In genomic region chr9:40235220-40235619, GRCm38 (mm10) we compare ENCODE assay signal across 30 mouse cellular contexts. TPM values are rescaled to one million over a fixed set of nuclear protein-coding genes. Genes with fewer than 3 reads are reported as not detected.
A peak's percentile ranks its signal among the peaks of the same experiment; 100 is the strongest.
DNase-seq lines count a peak whose midpoint lies in the region; ATAC-seq and TF ChIP-seq lines count a peak whose summit lies in the region.
"Had no signal": no experiment of that assay in that cellular context is flagged by ENCODE, and none has a peak within 500 bp of the region (broad histone marks: within the 10 kb centered on the region; RNA-seq: fewer than 3 reads in every experiment).

No protein-coding gene starts in this region.

- TF ChIP-seq CTCF in ES-Bruce4 (IDR thresholded peaks at IDR 0.05; ENCODE audit: low read depth, low read length), result no peak

- no peaks in the 10 kb centered on the region for H3K9me3 ChIP-seq in hindbrain, embryonic 13.5 days
- no peaks in the 10 kb centered on the region for H3K9me3 ChIP-seq in hindbrain, embryonic 11.5 days (ENCODE audit: control insufficient read depth, low read length)
- peaks cover 3% of the 10 kb centered on the region; the same call in 1 of the 2 replicates for H3K9me3 ChIP-seq in neural tube, embryonic 13.5 days
- H3K9me3 ChIP-seq in neural tube, embryonic 15.5 days (replicated peaks), result no peaks in the 10 kb centered on the region
- peaks cover 4% of the 10 kb centered on the region; the same call in 1 of the 2 replicates for H3K9me3 ChIP-seq in ES-Bruce4 (replicated peaks; ENCODE audit: control insufficient read depth, insufficient read depth, low read length, poor library complexity, severe bottlenecking)
- H3K9me3 ChIP-seq: embryonic facial prominence, embryonic 13.5 days; embryonic facial prominence, embryonic 15.5 days; forebrain, embryonic 12.5 days had no signal

- WGBS in hindbrain, embryonic 13.5 days, result 86% methylated on average over 7 of the region's 7 CpGs
- 85% methylated on average over 7 of the region's 7 CpGs for WGBS in hindbrain, embryonic 11.5 days
- 85% methylated on average over 7 of the region's 7 CpGs for WGBS in neural tube, embryonic 13.5 days
- 86% methylated on average over 7 of the region's 7 CpGs for WGBS in neural tube, embryonic 15.5 days

- H3K4me1 ChIP-seq in hindbrain, embryonic 13.5 days (replicated peaks), result peaks cover 8% of the 10 kb centered on the region
- no peaks in the 10 kb centered on the region for H3K4me1 ChIP-seq in hindbrain, embryonic 11.5 days (replicated peaks; ENCODE audit: control insufficient read depth, insufficient read depth, low read length)
- H3K4me1 ChIP-seq in neural tube, embryonic 13.5 days (replicated peaks), result peaks cover 11% of the 10 kb centered on the region; the same call in 1 of the 2 replicates
- H3K4me1 ChIP-seq in neural tube, embryonic 15.5 days, result 0 out of 2 replicates have a peak, but pooled peaks cover 3% of the 10 kb centered on the region
- no peaks in the 10 kb centered on the region for H3K4me1 ChIP-seq in ES-Bruce4 (ENCODE audit: control insufficient read depth, insufficient read depth, low read length)
- H3K4me1 ChIP-seq: embryonic facial prominence, embryonic 15.5 days; forebrain, embryonic 10.5 days; forebrain, embryonic 12.5 days had no signal

- no peak for ATAC-seq in hindbrain, embryonic 13.5 days (ENCODE audit: low FRiP score)
- ATAC-seq in hindbrain, embryonic 11.5 days (ENCODE audit: low FRiP score), result no peak
- no peak for ATAC-seq in neural tube, embryonic 13.5 days (ENCODE audit: low read depth)
- ATAC-seq in neural tube, embryonic 15.5 days (ENCODE audit: low FRiP score), result no peak
- ATAC-seq: forebrain, embryonic 14.5 days; forebrain, embryonic 16.5 days had no signal

- H3K4me2 ChIP-seq in hindbrain, embryonic 13.5 days, result no peak overlapping the region
- no peak overlapping the region for H3K4me2 ChIP-seq in hindbrain, embryonic 11.5 days (replicated peaks; ENCODE audit: low read depth, low read length)
- no peak overlapping the region for H3K4me2 ChIP-seq in neural tube, embryonic 13.5 days
- H3K4me2 ChIP-seq in neural tube, embryonic 15.5 days, result no peak overlapping the region
- H3K4me2 ChIP-seq: embryonic facial prominence, embryonic 13.5 days; embryonic facial prominence, embryonic 15.5 days; forebrain, embryonic 12.5 days had no signal

- H3K27ac ChIP-seq in hindbrain, embryonic 13.5 days, result peak overlapping the region; percentile 19; the same call in 1 of the 2 replicates
- H3K27ac ChIP-seq in hindbrain, embryonic 11.5 days (ENCODE audit: low read depth, low read length), result no peak overlapping the region
- H3K27ac ChIP-seq in neural tube, embryonic 13.5 days (replicated peaks), result no peak overlapping the region
- no peak overlapping the region for H3K27ac ChIP-seq in neural tube, embryonic 15.5 days (replicated peaks)
- 0 out of 2 replicates have a peak overlapping the region, but pooled peaks have one; percentile 25 for H3K27ac ChIP-seq in ES-Bruce4 (ENCODE audit: insufficient read depth, low read length)
- H3K27ac ChIP-seq: embryonic facial prominence, embryonic 13.5 days; embryonic facial prominence, embryonic 15.5 days; forebrain, embryonic 10.5 days; forebrain, embryonic 12.5 days had no signal

- no peak for TF ChIP-seq EP300 in ES-Bruce4 (IDR thresholded peaks at IDR 0.05; ENCODE audit: insufficient read depth, low read depth, low read length)

- H3K27me3 ChIP-seq in hindbrain, embryonic 13.5 days, result 0 out of 2 replicates have a peak, but pooled peaks cover 5% of the 10 kb centered on the region
- H3K27me3 ChIP-seq in hindbrain, embryonic 11.5 days (ENCODE audit: control insufficient read depth, insufficient read depth, low read length), result no peaks in the 10 kb centered on the region
- H3K27me3 ChIP-seq in neural tube, embryonic 13.5 days, result no peaks in the 10 kb centered on the region
- no peaks in the 10 kb centered on the region for H3K27me3 ChIP-seq in neural tube, embryonic 15.5 days (replicated peaks)
- H3K27me3 ChIP-seq in ES-Bruce4 (ENCODE audit: control insufficient read depth, insufficient read depth, low read length, poor library complexity, severe bottlenecking), result no peaks in the 10 kb centered on the region
- H3K27me3 ChIP-seq: forebrain, embryonic 12.5 days had no signal

- H3K9ac ChIP-seq in hindbrain, embryonic 13.5 days, result no peak overlapping the region
- no peak overlapping the region for H3K9ac ChIP-seq in hindbrain, embryonic 11.5 days (ENCODE audit: low read depth, low read length)
- H3K9ac ChIP-seq in neural tube, embryonic 13.5 days, result peak overlapping the region; percentile 5; the same call in 1 of the 2 replicates
- no peak overlapping the region for H3K9ac ChIP-seq in neural tube, embryonic 15.5 days (replicated peaks)
- H3K9ac ChIP-seq in ES-Bruce4 (ENCODE audit: low read depth, poor library complexity, severe bottlenecking), result no peak overlapping the region
- H3K9ac ChIP-seq: embryonic facial prominence, embryonic 13.5 days; embryonic facial prominence, embryonic 15.5 days; forebrain, embryonic 12.5 days had no signal

- TF ChIP-seq POLR2A in ES-Bruce4 (IDR thresholded peaks at IDR 0.05; ENCODE audit: insufficient read depth, low read length), result no peak

- H3K36me3 ChIP-seq in hindbrain, embryonic 13.5 days, result no peaks in the 10 kb centered on the region
- no peaks in the 10 kb centered on the region for H3K36me3 ChIP-seq in hindbrain, embryonic 11.5 days (ENCODE audit: control insufficient read depth, insufficient read depth, low read length)
- H3K36me3 ChIP-seq in neural tube, embryonic 13.5 days, result no peaks in the 10 kb centered on the region
- no peaks in the 10 kb centered on the region for H3K36me3 ChIP-seq in neural tube, embryonic 15.5 days
- H3K36me3 ChIP-seq in ES-Bruce4 (ENCODE audit: control insufficient read depth, insufficient read depth, low read length, poor library complexity, severe bottlenecking), result peaks cover 25% of the 10 kb centered on the region
- H3K36me3 ChIP-seq: embryonic facial prominence, embryonic 13.5 days; embryonic facial prominence, embryonic 15.5 days; forebrain, embryonic 10.5 days; forebrain, embryonic 12.5 days had no signal

- H3K4me3 ChIP-seq in hindbrain, embryonic 13.5 days, result no peak overlapping the region
- H3K4me3 ChIP-seq in hindbrain, embryonic 11.5 days (ENCODE audit: low read depth, low read length), result no peak overlapping the region
- H3K4me3 ChIP-seq in neural tube, embryonic 13.5 days, result no peak overlapping the region
- no peak overlapping the region for H3K4me3 ChIP-seq in neural tube, embryonic 15.5 days (replicated peaks)
- H3K4me3 ChIP-seq in ES-Bruce4 (ENCODE audit: low read depth, low read length), result no peak overlapping the region
- H3K4me3 ChIP-seq: embryonic facial prominence, embryonic 13.5 days; embryonic facial prominence, embryonic 15.5 days; erythroblast, embryonic 14.5 days; forebrain, embryonic 10.5 days; forebrain, embryonic 12.5 days had no signal

- no peak for DNase-seq in hindbrain, embryonic 11.5 days (ENCODE audit: low spot score)
- no peak for DNase-seq in yolk sac, embryonic 10.5 days (ENCODE audit: low spot score)
- no peak for DNase-seq in gastrocnemius, postnatal 4 days (ENCODE audit: low spot score in 2 of 2)
- DNase-seq: adrenal gland, adult 2 months; adrenal gland, postnatal 10 days; adrenal gland, postnatal 25 days; cerebellum, adult 11 months; cerebellum, adult 18-20 months; cerebellum, adult 8-10 months; cerebellum, adult 9-11 months; cerebellum, postnatal 14 days; cerebellum, postnatal 36 days; embryo, embryonic 11 days had no signal

RNA-seq across cellular contexts. Expression of gene Scn3b, which starts 33.8 kb away (rescaled TPM):
- polyA plus RNA-seq in hindbrain, embryonic 13.5 days (2015; fragmentation: Nextera tagmentation; extraction: Ambion mirVana), result 101 and 111 TPM in 2 replicates
- 22.5 and 23.5 TPM in 2 replicates for polyA plus RNA-seq in hindbrain, embryonic 11.5 days (2014; fragmentation: Nextera tagmentation; extraction: Ambion mirVana)
- polyA plus RNA-seq in neural tube, embryonic 13.5 days (2015; fragmentation: Nextera tagmentation; extraction: Ambion mirVana), result 115 and 121 TPM in 2 replicates
- polyA plus RNA-seq in neural tube, embryonic 15.5 days (2015; fragmentation: Nextera tagmentation; extraction: Ambion mirVana), result 121 and 137 TPM in 2 replicates
- 7.2 and 9.9 TPM in 2 replicates for polyA plus RNA-seq in ES-Bruce4 (2011; ENCODE audit: insufficient read depth, insufficient read length, low read depth, missing spikeins)
- 10 to 100 TPM; 44.8 to 59.4 TPM for total RNA-seq in gastrocnemius, postnatal 4 days (2021)
- total RNA-seq: MEL had no signal
- polyA plus RNA-seq: C2C12; erythroblast, embryonic 14.5 days had no signal

RNA-seq across cellular contexts. Expression of gene Zfp202, which starts 43.1 kb away (rescaled TPM):
- polyA plus RNA-seq in hindbrain, embryonic 13.5 days (2015; fragmentation: Nextera tagmentation; extraction: Ambion mirVana), result 8.5 and 9.5 TPM in 2 replicates
- 5.6 and 8.6 TPM in 2 replicates for polyA plus RNA-seq in hindbrain, embryonic 11.5 days (2014; fragmentation: Nextera tagmentation; extraction: Ambion mirVana)
- polyA plus RNA-seq in neural tube, embryonic 13.5 days (2015; fragmentation: Nextera tagmentation; extraction: Ambion mirVana), result 8.2 and 9.2 TPM in 2 replicates
- polyA plus RNA-seq in neural tube, embryonic 15.5 days (2015; fragmentation: Nextera tagmentation; extraction: Ambion mirVana), result 10.2 and 11.0 TPM in 2 replicates
- 2.5 and 2.6 TPM in 2 replicates for polyA plus RNA-seq in ES-Bruce4 (2011; ENCODE audit: insufficient read depth, insufficient read length, low read depth, missing spikeins)
- 1 to 10 TPM; 3.9 to 4.8 TPM for total RNA-seq in gastrocnemius, postnatal 4 days (2021)

RNA-seq across cellular contexts. Expression of gene Olfr986, which starts 54.5 kb away (rescaled TPM):
- not detected in 2 replicates for polyA plus RNA-seq in hindbrain, embryonic 13.5 days (2015; fragmentation: Nextera tagmentation; extraction: Ambion mirVana)
- polyA plus RNA-seq in hindbrain, embryonic 11.5 days (2014; fragmentation: Nextera tagmentation; extraction: Ambion mirVana), result not detected in 2 replicates
- polyA plus RNA-seq in neural tube, embryonic 13.5 days (2015; fragmentation: Nextera tagmentation; extraction: Ambion mirVana), result 0.19 TPM in 1 of 2 replicates, not detected in the other
- 0.05 and 0.08 TPM in 2 replicates for polyA plus RNA-seq in neural tube, embryonic 15.5 days (2015; fragmentation: Nextera tagmentation; extraction: Ambion mirVana)
- not detected in 2 replicates for polyA plus RNA-seq in ES-Bruce4 (2011; ENCODE audit: insufficient read depth, insufficient read length, low read depth, missing spikeins)
- total RNA-seq in gastrocnemius, postnatal 4 days (2021), result not detected
- total RNA-seq: adrenal gland, adult 2 months; adrenal gland, postnatal 10 days; adrenal gland, postnatal 25 days; adrenal gland, postnatal 4 days; common myeloid progenitor, adult 5-6 weeks; MEL had no signal
- polyA plus RNA-seq: adrenal gland, adult 2 months; brain, embryonic 14.5 days; C2C12; embryonic facial prominence, embryonic 11.5 days; embryonic facial prominence, embryonic 13.5 days; embryonic facial prominence, embryonic 15.5 days; erythroblast, embryonic 14.5 days; forebrain, embryonic 10.5 days; forebrain, embryonic 12.5 days; forebrain, embryonic 14.5 days; forebrain, embryonic 16.5 days had no signal

Comparison
In these comparisons a context has a peak if more than half of its experiments do, and no peak if none do; other contexts are left out.
1. H3K27ac ChIP-seq: peak in hindbrain, embryonic 13.5 days (single experiment) and ES-Bruce4 (single experiment); none in hindbrain, embryonic 11.5 days (single experiment), neural tube, embryonic 13.5 days (single experiment) and neural tube, embryonic 15.5 days (single experiment).